Mouse (Mus musculus) urinary bladder, adult 2 months (tissue): ENCODE measurements at regions not wholly inside any gene's neighbourhood (a gene's known extent, or its start where the extent isn't known, plus 50 kb on each side); places are given as distances from the start of the nearest gene placed in this dataset.

Source experiments
- DNase-seq: peaks from one replicate; pipeline ENCODE4 v3.0.0; 2022; ENCODE audit warnings: low spot score

DNA sequence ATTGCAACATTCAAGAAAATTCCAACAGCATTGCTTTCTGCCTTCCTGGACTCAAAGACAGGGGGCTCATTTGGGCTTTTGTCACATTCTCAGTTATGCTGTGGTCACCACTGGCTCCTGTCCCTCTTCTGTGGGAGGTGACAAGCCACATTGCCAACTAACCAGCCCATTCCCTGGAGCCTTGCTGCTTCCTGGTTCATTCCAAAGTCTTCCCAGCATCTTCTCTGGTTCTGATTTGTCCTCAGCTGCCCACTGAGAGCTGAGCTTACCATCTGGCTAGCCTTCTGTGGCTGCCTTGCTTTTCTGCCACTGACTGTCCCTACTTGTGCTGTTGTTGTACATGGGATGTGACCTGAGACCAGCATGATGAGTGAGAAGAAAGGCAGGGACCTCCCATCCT, 111.0 kb downstream of the Cxcl12 start:
- DNase-seq = no peak

- no peak for DNase-seq
Measured at GRCm38 (mm10) chr6:117279786-117280411, 111.6 kb downstream of the Cxcl12 start.

GRCm38 (mm10) chr6:117280911-117281310, 112.6 kb downstream of the Cxcl12 start:
- DNase-seq = no peak

DNA sequence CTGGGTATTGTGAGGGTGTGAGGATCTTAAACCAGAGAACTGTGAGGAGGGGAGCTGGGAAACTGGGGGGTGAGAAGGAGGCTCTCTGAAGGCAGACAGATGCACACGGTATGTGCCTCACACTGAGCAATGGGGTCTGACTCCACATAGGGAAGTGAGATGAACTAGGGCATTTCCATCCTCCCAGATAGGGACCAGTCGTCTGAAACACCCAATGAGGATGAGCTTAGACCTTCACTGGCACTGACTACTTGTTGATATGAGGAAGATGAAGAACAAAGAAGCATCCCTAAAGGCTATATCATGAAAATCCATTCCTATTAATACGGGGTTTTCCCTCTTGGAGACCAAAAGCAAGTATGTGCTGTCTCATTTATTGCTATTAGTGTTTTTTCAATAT, 115.3 kb downstream of the Cxcl12 start:
- DNase-seq = no peak

- no peak for DNase-seq
Measured at GRCm38 (mm10) chr6:117284376-117285106, 116.2 kb downstream of the Cxcl12 start.

GRCm38 (mm10) chr6:117287396-117287795, 119.1 kb downstream of the Cxcl12 start:
- no peak for DNase-seq

GRCm38 (mm10) chr6:117293780-117294465, 125.6 kb downstream of the Cxcl12 start:
- DNase-seq = no peak

DNA sequence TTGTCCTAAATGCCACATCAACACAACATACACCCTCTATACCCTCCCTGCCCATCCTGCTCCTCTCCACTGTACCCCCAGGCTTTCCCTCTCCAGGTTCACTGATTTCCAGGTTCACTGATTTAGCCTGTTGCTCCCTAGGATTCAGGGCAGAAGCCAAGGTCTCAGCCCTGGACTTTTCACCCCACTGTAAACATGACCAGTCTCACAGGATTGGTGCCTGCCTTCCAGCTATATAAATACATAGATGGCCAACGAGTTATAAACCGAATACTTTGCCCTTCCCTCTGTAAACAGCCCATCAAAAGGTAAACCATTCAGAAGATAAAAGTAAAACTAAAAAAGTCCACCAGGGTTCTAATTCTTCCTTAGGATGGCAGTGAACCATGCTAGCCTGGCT, 129.6 kb downstream of the Cxcl12 start:
- no peak for DNase-seq

DNA sequence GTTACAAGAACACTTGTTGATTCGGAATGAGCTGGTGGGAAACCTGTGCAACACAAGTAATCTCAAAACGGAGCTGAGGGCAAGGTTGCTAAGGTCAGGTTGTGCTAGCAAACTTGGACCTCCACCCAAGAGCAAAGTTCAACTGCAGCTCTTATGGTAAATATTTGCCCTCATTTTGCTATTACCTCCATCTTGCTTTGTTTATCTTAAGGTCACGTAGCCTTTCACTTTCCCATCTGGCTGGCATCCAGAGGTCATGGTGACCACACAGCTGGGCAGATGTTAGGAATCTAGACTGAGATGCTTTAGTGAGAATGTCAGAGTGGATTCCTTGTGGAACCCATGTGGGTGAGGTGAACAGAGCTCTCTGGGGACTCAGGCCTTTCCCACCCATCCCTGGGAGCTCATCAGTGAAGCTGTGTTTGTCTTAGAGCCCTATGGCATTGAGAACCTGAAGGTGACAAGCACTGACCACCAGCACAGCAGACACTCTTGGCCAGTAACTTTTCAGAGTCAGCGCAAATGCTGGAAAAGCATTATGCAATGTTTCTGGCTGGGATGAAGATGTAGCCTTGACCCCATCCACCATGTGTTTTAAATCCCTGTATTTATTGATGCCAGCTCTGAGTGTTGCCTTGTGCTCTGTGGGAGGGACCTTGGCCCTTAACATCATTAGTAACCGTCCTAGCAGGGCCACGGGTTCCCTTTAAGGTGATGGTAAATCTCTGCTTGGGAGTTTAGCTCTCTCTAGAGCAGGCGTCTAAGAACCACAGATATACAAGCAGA, 131.4 kb downstream of the Cxcl12 start:
- no peak for DNase-seq

DNA sequence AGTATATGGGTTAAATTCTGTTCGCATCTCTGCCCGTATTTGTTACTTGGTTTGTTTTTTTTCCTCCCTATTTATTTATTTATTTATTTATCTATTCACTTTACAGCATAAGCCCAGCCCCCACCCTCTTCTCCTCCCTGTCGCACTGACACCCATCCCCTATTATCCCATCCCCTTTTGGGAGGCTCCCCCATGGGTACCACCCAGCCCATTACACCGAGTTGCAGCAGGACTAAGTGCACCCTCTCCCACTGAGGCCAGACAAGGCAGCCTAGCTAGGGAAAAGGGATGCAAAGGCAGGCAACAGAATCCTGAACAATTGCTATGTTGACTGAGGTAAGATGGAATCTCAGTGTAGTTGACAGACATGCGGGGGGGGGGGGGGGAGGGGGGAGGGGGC, 135.0 kb downstream of the Cxcl12 start:
- DNase-seq = no peak

DNA sequence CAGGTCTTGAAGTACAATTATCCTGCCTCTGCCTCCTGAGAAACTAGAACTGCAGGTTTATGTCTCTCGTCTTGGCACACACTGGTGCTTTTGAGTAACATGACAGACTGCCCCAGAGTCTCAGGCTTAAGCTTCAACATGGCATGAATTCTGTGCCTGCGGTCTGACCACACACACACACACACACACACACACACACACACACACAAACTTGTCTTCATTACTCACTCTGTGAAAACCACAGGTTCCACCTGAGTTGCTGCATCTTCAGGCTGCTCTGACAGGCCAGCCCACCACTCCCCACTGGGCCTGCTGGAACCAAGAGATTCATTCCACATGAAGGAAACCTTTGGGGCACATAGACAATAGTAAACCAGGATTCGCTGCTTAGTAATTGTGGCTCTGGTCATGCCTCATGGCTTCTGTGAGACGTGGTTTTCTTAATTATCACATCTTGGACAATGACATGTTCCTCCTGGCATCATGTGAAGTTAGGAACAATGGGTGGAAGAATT, 137.5 kb downstream of the Cxcl12 start:
- no peak for DNase-seq

- DNase-seq = no peak
Measured at GRCm38 (mm10) chr6:117308636-117309035, 140.3 kb downstream of the Cxcl12 start.

DNA sequence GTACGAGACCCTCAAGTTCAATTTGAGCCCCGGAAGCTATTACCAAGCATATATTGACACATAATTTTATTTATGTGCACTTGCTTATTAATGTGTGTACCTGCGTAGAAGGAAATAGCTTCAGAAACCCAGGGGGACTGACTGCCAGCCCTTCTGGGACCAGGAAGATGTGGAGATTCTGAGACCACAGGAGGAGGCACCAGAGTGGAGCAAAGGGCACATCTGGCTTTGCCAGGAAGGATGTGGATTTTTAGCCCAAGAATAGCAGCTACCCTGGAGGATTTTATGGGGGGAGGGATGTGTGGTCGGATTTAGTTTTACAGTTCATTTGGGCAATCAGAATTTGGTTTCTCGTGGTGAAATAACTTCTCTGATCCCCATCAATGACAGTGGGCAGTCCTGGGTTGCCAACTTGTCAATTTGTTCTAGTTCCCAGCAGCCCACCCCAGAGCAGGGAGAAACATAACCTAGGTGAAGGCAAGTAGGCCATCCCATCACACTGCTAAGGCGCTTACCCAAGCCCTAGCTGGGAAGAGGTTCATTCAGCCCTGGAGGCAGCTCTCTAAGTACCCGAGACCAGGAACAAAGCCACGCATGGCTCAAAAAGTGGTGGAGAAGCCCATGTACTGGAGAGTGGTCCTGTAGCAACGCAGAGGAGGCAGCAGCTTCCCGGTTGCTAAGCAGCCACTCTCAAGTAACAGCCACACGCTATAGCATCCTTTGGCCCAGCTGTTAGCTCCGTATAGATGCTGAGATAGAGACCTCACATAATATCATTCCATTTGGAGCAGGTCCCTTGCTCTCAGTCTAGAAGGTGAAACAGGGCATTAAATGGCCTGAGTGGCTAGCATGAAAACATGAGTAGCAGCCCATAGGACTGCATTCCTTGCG, 144.8 kb downstream of the Cxcl12 start:
- no peak for DNase-seq

DNA sequence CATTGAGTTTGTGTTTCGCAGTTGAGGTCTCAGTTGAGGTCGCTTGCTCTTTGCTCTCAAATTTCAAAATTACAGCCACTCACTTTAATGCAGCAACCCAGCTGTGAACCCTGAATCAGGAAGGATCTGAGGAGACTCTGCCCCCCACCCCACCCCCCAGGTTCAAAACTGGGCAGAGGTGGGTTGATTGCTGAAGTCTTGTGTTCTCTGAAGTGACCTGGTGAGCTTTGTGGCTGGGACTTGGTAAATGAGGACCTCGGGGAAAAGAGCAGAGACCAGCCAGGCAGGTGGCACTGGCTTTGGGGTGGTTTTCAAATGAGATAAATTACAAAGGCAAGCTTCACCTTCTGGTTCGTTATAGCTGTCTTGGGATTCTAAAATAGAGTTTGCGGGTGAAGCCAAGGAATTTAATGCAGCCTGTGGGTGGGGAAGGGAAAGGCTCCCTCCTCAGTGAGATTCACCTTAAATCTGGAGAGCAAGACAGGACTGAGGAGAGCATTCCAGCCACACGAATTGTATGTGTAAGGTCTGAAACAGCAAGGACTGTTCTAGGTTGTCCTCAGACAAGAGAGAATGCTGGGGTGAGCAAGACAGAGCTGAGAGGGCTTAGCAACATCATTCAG, 145.7 kb downstream of the Cxcl12 start:
- DNase-seq = no peak

- DNase-seq = no peak
Measured at GRCm38 (mm10) chr6:117323301-117323700, 155.0 kb downstream of the Cxcl12 start.

DNA sequence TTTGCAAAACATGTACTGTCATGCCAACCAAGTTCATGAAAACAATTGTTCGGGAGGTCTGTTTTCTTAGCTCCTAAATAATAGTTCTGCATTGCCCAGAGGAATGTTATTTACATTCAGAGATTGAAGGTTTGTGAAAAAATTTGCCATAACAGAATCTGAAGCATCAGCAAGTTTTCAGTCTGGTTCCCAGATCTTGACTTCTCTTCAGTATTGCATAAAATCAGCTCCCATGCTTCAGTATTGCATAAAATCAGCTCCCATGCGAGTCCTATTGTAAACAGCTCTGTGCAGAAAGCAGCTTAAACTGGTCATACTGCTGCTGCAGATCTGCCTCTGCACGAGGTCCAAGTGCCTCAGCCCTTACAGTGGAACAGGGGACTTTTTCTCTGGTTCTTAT, 155.5 kb downstream of the Cxcl12 start:
- no peak for DNase-seq

DNA sequence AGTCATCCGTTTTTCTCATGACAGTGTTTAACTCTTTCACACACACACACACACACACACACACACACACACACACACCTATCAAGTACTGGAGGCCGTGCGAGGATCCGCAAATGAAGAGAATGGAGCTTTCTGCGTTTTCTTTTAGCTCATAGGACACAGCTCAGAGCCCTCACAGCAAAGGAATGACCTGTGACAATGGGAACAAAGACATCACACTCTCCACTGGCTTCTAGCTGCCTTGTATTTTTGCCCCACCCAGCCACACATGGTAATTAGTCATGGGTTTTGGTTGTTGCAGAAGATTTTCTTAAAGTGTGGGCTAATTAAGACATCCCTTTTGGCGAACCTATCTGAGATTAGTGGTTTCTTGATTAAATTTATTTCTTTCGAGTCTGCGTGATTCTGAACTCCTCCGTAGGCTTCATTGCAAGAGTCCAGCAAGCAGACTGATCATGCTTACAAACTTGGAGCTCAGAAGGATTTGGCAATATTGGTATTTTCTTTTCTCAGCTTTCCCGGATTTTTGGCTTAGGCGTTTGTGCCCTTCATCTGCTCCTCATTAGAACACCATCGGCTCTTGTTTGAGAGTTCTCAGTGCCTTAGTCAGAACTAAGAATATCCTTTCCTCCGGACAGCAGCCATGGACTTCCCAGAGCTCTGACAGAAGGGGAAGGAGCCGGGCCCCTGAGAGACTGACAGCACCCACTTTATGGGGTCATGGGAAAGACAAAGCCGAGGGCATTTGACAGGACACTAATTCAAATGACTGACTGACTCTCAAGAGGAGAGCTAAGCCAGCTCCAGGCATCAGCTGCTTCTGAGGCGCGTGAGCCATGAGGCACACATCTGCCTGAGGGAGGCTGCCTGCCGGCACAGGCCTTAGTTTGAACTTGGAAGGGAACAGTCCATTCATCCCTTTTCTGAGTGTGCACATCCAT, 158.8 kb downstream of the Cxcl12 start:
- DNase-seq = no peak

DNA sequence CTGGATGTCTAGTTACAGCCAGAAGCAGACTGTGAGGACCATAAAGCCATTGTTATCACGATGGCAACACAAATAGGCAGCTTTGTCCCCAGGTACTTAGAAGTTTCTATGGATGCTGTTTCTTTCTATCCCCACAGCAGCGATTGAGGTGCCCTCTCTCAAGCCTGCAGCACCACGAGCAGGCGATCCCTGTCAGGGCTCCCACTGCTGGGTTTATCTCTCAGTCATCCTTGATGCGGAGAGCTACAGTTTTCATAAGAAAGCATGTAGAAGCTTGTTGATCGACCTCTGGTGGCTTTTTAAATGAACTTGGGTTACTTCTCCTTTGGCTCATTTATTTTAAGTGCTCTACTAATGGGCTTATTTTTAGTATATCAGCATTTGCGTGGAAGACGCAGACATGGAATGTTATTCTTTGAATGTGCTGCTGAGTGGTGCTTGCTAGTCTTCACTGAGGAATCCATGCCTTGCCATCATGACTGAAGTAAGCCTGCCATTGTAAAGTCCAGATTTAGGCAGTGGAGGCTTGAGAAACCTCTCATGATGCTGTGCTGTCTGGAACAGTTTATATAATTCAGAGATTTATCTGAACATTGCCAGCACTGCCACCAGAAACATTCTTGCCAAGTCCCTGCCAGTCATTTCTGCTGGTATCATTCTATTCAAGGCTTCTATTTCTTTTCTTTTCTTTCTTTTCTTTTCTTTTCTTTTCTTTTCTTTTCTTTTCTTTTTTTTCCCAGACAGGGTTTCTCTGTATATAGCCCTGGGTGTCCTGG, 161.0 kb downstream of the Cxcl12 start:
- no peak for DNase-seq

DNA sequence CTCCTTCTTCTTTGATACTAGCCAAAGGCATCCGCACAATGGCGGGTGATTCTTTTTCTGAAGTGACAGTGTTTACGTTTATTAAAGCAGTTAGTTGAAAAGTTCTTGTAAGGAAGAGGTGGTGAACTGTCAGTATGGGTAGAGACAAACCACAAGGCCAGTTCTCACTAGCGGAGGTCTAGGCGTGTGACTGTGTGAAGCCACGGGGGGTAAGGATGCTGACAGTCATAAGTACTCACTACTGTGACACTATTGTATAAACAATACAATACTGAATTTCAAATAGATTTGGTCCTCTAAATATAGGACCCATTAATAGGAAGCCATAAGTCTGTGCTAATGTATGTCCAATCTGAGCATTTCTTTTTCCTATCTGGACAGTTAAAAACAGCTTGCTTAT, 161.9 kb downstream of the Cxcl12 start:
- DNase-seq = no peak
